ENCODE assay signal across 12 mouse cellular contexts in genomic region chr9:113171767-113172405, GRCm38 (mm10).
DNase-seq lines count a peak whose midpoint lies in the region.
"Had no signal": no experiment of that assay in that cellular context is flagged by ENCODE, and none has a peak within 500 bp of the region (broad histone marks: within the 10 kb centered on the region; RNA-seq: fewer than 3 reads in every experiment).

No protein-coding gene starts in this region.

- peak; percentile 6 for DNase-seq in cerebellum, adult 9-11 months
- no peak for DNase-seq in cerebellum, adult 8-10 months
- peak; percentile 54 for DNase-seq in left cerebral cortex, adult 11 months (ENCODE audit: low spot score)
- no peak for DNase-seq in left cerebral cortex, postnatal 4 days
- peak; percentile 55 to 71 for DNase-seq in left cerebral cortex, adult 18-20 months (ENCODE audit: low spot score in 2 of 2)
- no peak for DNase-seq in spleen, postnatal 10 days (ENCODE audit: low spot score in 2 of 2)
- DNase-seq in lung, postnatal 36 days, result no peak
- DNase-seq in gastrocnemius, adult 8-10 months (ENCODE audit: low spot score in 2 of 2), result no peak
- DNase-seq: adrenal gland, postnatal 10 days; heart, adult 2 months; heart, postnatal 14 days; lung, adult 18-20 months had no signal

- intact Hi-C loops in left cerebral cortex, postnatal 4 days (cut with DNase I), result loop anchor here (10.0 kb wide), 1 partner anchor 173 kb away; no protein-coding TSS in a partner anchor

Comparison
In these comparisons a context has a peak if more than half of its experiments do, and no peak if none do; other contexts are left out.
1. DNase-seq: peak in cerebellum, adult 9-11 months (single experiment), left cerebral cortex, adult 11 months (single experiment) and left cerebral cortex, adult 18-20 months (2 of 2); none in cerebellum, adult 8-10 months (single experiment), left cerebral cortex, postnatal 4 days (single experiment), spleen, postnatal 10 days (0 of 2), lung, postnatal 36 days (single experiment) and gastrocnemius, adult 8-10 months (0 of 2).